Mouse (Mus musculus) E14TG2a.4 (cell line): ENCODE measurements around the gene Lctl.
"Not testable (repeated sequence)": the region's sequence is repeated elsewhere in the genome, so short reads cannot be mapped to it uniquely, and the experiment has no call there.

Experiments used
- H3K27me3 ChIP-seq: 2 replicates; pipeline ENCODE4 v1.6.1; 2014; ENCODE audit warnings: low read length, control low read depth; ENCODE audit not compliant: insufficient read depth
- H3K36me3 ChIP-seq: 2 replicates; pipeline ENCODE4 v1.6.1; 2014; ENCODE audit warnings: low read length, control low read depth; ENCODE audit not compliant: insufficient read depth
- H3K4me1 ChIP-seq: replicated peaks from 2 replicates; pipeline ENCODE4 v1.6.1; 2014; ENCODE audit warnings: low read depth, low read length, control low read depth
- H3K4me3 ChIP-seq: replicated peaks from 2 replicates; pipeline ENCODE4 v1.5.1; 2014; ENCODE audit warnings: mild to moderate bottlenecking, low read length
- H3K9me3 ChIP-seq: 2 replicates; pipeline ENCODE4 v1.6.1; 2014; ENCODE audit warnings: low read length, control low read depth
- CTCF ChIP-seq: conservative IDR thresholded peaks from 2 replicates; pipeline ENCODE4 v1.5.1; 2014; ENCODE audit warnings: low read length
- NANOG ChIP-seq: IDR thresholded peaks from 2 replicates; pipeline ENCODE4 v1.6.1; 2014; ENCODE audit warnings: borderline replicate concordance, low read length, mixed read lengths
- POU5F1 ChIP-seq: IDR thresholded peaks from 2 replicates; pipeline ENCODE4 v1.6.1; 2014; ENCODE audit warnings: low read length, borderline replicate concordance

Gene Lctl

GRCm38 (mm10) chr9:64125307-64125706 lies 8.4 kb downstream of the Lctl start:
- H3K4me3 ChIP-seq = no peak overlapping the region
- peaks cover 4% of the 10 kb centered on the region; the same call in 1 of the 2 replicates for H3K27me3 ChIP-seq
- H3K4me1 ChIP-seq = peaks cover 65% of the 10 kb centered on the region
- no peaks in the 10 kb centered on the region for H3K9me3 ChIP-seq
- no peaks in the 10 kb centered on the region for H3K36me3 ChIP-seq
- no peak for TF ChIP-seq CTCF
- TF ChIP-seq NANOG = no peak
- no peak for TF ChIP-seq POU5F1

- TF ChIP-seq NANOG (no peak), POU5F1 (no peak), CTCF (no peak)
- Histone ChIP-seq H3K4me3 (peak overlapping the region; percentile 37; the same call in 1 of the 2 replicates), H3K4me1 (peaks cover 58% of the 10 kb centered on the region), H3K27me3 (peaks cover 4% of the 10 kb centered on the region; the same call in 1 of the 2 replicates), H3K36me3 (no peaks in the 10 kb centered on the region), H3K9me3 (no peaks in the 10 kb centered on the region)
Observed at GRCm38 (mm10) chr9:64126121-64126520, 9.2 kb downstream of the Lctl start.

GRCm38 (mm10) chr9:64131623-64132022 lies 14.7 kb downstream of the Lctl start:
- H3K4me3 ChIP-seq = no peak overlapping the region
- H3K9me3 ChIP-seq = no peaks in the 10 kb centered on the region
- peaks cover 5% of the 10 kb centered on the region for H3K4me1 ChIP-seq
- H3K36me3 ChIP-seq = peaks cover 15% of the 10 kb centered on the region
- no peak for TF ChIP-seq POU5F1
- TF ChIP-seq CTCF = no peak
- no peak for TF ChIP-seq NANOG
- H3K27me3 ChIP-seq = peaks cover 4% of the 10 kb centered on the region; the same call in 1 of the 2 replicates

GRCm38 (mm10) chr9:64138896-64139295 lies 21.9 kb downstream of the Lctl start:
- TF ChIP-seq CTCF = peak; percentile 75
- H3K4me1 ChIP-seq, H3K4me3 ChIP-seq, H3K27me3 ChIP-seq, H3K9me3 ChIP-seq: not testable (repeated sequence)
- peaks cover 83% of the 10 kb centered on the region for H3K36me3 ChIP-seq

- H3K4me1 ChIP-seq = 0 out of 2 replicates have a peak, but pooled peaks cover 8% of the 10 kb centered on the region
- TF ChIP-seq POU5F1 = no peak
- TF ChIP-seq NANOG = no peak
- TF ChIP-seq CTCF = no peak
- H3K27me3 ChIP-seq = no peaks in the 10 kb centered on the region
- no peaks in the 10 kb centered on the region for H3K9me3 ChIP-seq
- H3K4me3 ChIP-seq = no peak overlapping the region
- peaks cover 92% of the 10 kb centered on the region for H3K36me3 ChIP-seq
Observed at GRCm38 (mm10) chr9:64139879-64140278, 22.9 kb downstream of the Lctl start.

GRCm38 (mm10) chr9:64156641-64157040 lies 39.7 kb downstream of the Lctl start:
- Histone ChIP-seq H3K4me3 (no peak overlapping the region), H3K9me3 (no peaks in the 10 kb centered on the region), H3K4me1 (no peaks in the 10 kb centered on the region), H3K36me3 (peaks cover 98% of the 10 kb centered on the region), H3K27me3 (no peaks in the 10 kb centered on the region)
- no peak for TF ChIP-seq POU5F1
- no peak for TF ChIP-seq CTCF
- TF ChIP-seq NANOG = no peak

- Histone ChIP-seq H3K4me1 (no peaks in the 10 kb centered on the region), H3K27me3 (no peaks in the 10 kb centered on the region), H3K9me3 (no peaks in the 10 kb centered on the region), H3K4me3 (no peak overlapping the region), H3K36me3 (peaks cover 98% of the 10 kb centered on the region)
- TF ChIP-seq NANOG (no peak), POU5F1 (no peak), CTCF (no peak)
Observed at GRCm38 (mm10) chr9:64160471-64160870, 43.5 kb downstream of the Lctl start.

GRCm38 (mm10) chr9:64169967-64170366 lies 53.0 kb downstream of the Lctl start:
- H3K36me3 ChIP-seq = peaks cover 72% of the 10 kb centered on the region
- not testable (repeated sequence) for H3K9me3 ChIP-seq, H3K27me3 ChIP-seq, H3K4me3 ChIP-seq
- H3K4me1 ChIP-seq = peaks cover 18% of the 10 kb centered on the region

- TF ChIP-seq POU5F1 = no peak
- no peak for TF ChIP-seq CTCF
- no peak for TF ChIP-seq NANOG
- Histone ChIP-seq H3K27me3 (no peaks in the 10 kb centered on the region), H3K36me3 (peaks cover 72% of the 10 kb centered on the region)
Observed at GRCm38 (mm10) chr9:64172145-64172815, 55.3 kb downstream of the Lctl start.

More at GRCm38 (mm10) chr9:64172145-64172815, 55.3 kb downstream of the Lctl start:
- no peaks in the 10 kb centered on the region for H3K9me3 ChIP-seq
- peak overlapping the region; percentile 98 for H3K4me3 ChIP-seq
- peaks cover 41% of the 10 kb centered on the region for H3K4me1 ChIP-seq
